Comparison of ENCODE assay signal across 13 mouse cellular contexts in the genomic region with DNA sequence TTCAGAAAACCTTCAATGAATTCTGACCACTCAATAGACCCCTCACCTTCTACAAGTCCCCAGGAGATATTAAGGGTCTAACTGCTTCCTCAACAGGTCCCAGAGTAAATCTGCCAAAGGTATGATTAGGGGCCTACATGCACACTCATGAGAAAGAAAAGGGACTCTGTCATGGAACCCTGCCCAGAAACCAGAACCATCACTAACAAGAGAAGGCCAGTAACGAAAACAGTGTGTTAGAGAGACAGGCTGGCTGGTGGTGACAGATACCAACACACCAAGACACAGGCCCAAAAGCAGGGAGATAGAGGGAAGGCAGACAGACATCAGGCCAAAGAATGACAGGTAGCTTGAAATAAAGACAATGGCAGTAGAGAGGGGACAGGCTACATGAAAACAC. TPM values are rescaled to one million over a fixed set of nuclear protein-coding genes. Genes with fewer than 3 reads are reported as not detected.
DNase-seq lines count a peak whose midpoint lies in the region; ATAC-seq lines count a peak whose summit lies in the region.
"Not testable (repeated sequence)": the region's sequence is repeated elsewhere in the genome, so short reads cannot be mapped to it uniquely, and the experiment has no call there.
"Had no signal": no experiment of that assay in that cellular context is flagged by ENCODE, and none has a peak within 500 bp of the region (broad histone marks: within the 10 kb centered on the region; RNA-seq: fewer than 3 reads in every experiment).

No protein-coding gene starts in this region.

- peak; percentile 52 to 70 for DNase-seq in cerebellum, postnatal 10 days
- not testable (repeated sequence) for DNase-seq in midbrain, embryonic 14.5 days

- 0 out of 2 replicates have a peak overlapping the region, but pooled peaks have one; percentile 15 for H3K9ac ChIP-seq in forebrain, embryonic 15.5 days (replicated peaks)
- not testable (repeated sequence) for H3K9ac ChIP-seq in hindbrain, embryonic 13.5 days; lung, embryonic 15.5 days; midbrain, embryonic 14.5 days (replicated peaks; ENCODE audit: low read length)

- H3K27ac ChIP-seq in forebrain, embryonic 15.5 days (replicated peaks), result peak overlapping the region; percentile 54; the same call in 1 of the 2 replicates
- peak overlapping the region; percentile 64 for H3K27ac ChIP-seq in hindbrain, embryonic 13.5 days
- H3K27ac ChIP-seq in lung, embryonic 15.5 days, result peak overlapping the region; percentile 70
- peak overlapping the region; percentile 49; the same call in 1 of the 2 replicates for H3K27ac ChIP-seq in midbrain, embryonic 14.5 days (replicated peaks; ENCODE audit: low read depth, low read length)

- not testable (repeated sequence) for H3K4me3 ChIP-seq in forebrain, embryonic 15.5 days; hindbrain, embryonic 13.5 days; lung, embryonic 15.5 days; midbrain, embryonic 14.5 days (replicated peaks; ENCODE audit: low read depth, low read length)

- H3K36me3 ChIP-seq in forebrain, embryonic 15.5 days; hindbrain, embryonic 13.5 days; lung, embryonic 15.5 days; midbrain, embryonic 14.5 days (ENCODE audit: control insufficient read depth, insufficient read depth, low read length): not testable (repeated sequence)

- not testable (repeated sequence) for ATAC-seq in forebrain, embryonic 15.5 days (replicated peaks); hindbrain, embryonic 13.5 days (ENCODE audit: low FRiP score); lung, embryonic 15.5 days (ENCODE audit: borderline replicate concordance, extremely low read depth, low FRiP score, low TSS enrichment); midbrain, embryonic 14.5 days (ENCODE audit: low FRiP score, low TSS enrichment)

- WGBS in forebrain, embryonic 15.5 days, result 25% methylated on average over 1 of the region's 1 CpGs
- 41% methylated on average over 1 of the region's 1 CpGs for WGBS in hindbrain, embryonic 13.5 days
- 27% methylated on average over 1 of the region's 1 CpGs for WGBS in lung, embryonic 15.5 days
- 46% methylated on average over 1 of the region's 1 CpGs for WGBS in midbrain, embryonic 14.5 days

- H3K4me2 ChIP-seq in forebrain, embryonic 15.5 days (replicated peaks); hindbrain, embryonic 13.5 days; lung, embryonic 15.5 days; midbrain, embryonic 14.5 days (ENCODE audit: low read length): not testable (repeated sequence)

- H3K9me3 ChIP-seq in forebrain, embryonic 15.5 days; hindbrain, embryonic 13.5 days; lung, embryonic 15.5 days; midbrain, embryonic 14.5 days (ENCODE audit: control insufficient read depth, low read length): not testable (repeated sequence)

- peaks cover 21% of the 10 kb centered on the region for H3K4me1 ChIP-seq in forebrain, embryonic 15.5 days
- H3K4me1 ChIP-seq in hindbrain, embryonic 13.5 days (replicated peaks), result peaks cover 25% of the 10 kb centered on the region
- not testable (repeated sequence) for H3K4me1 ChIP-seq in lung, embryonic 15.5 days; midbrain, embryonic 14.5 days (ENCODE audit: control insufficient read depth, insufficient read depth, low read length)

- H3K27me3 ChIP-seq in forebrain, embryonic 15.5 days; hindbrain, embryonic 13.5 days; lung, embryonic 15.5 days; midbrain, embryonic 14.5 days (ENCODE audit: control insufficient read depth, insufficient read depth, low read length): not testable (repeated sequence)

RNA-seq across cellular contexts. Expression of a gene that starts 8.3 kb away (rescaled TPM):
- 15.8 and 16.6 TPM in 2 replicates for polyA plus RNA-seq in forebrain, embryonic 15.5 days (2015; fragmentation: Nextera tagmentation; extraction: Ambion mirVana)
- polyA plus RNA-seq in hindbrain, embryonic 13.5 days (2015; fragmentation: Nextera tagmentation; extraction: Ambion mirVana), result 24.4 and 27.8 TPM in 2 replicates
- 7.8 TPM in 2 replicates for polyA plus RNA-seq in lung, embryonic 15.5 days (2015; fragmentation: Nextera tagmentation; extraction: Ambion mirVana)
- polyA plus RNA-seq in midbrain, embryonic 14.5 days (2014; fragmentation: Nextera tagmentation; extraction: Ambion mirVana), result 23.9 and 46.8 TPM in 2 replicates
- polyA plus RNA-seq: CD4-positive, CD25-positive, alpha-beta regulatory T cell, adult 4 months had no signal

RNA-seq across cellular contexts. Expression of a gene that starts 11.2 kb away (rescaled TPM):
- 23.8 and 26.4 TPM in 2 replicates for polyA plus RNA-seq in forebrain, embryonic 15.5 days (2015; fragmentation: Nextera tagmentation; extraction: Ambion mirVana)
- polyA plus RNA-seq in hindbrain, embryonic 13.5 days (2015; fragmentation: Nextera tagmentation; extraction: Ambion mirVana), result 47.6 and 48.5 TPM in 2 replicates
- polyA plus RNA-seq in lung, embryonic 15.5 days (2015; fragmentation: Nextera tagmentation; extraction: Ambion mirVana), result 131 and 136 TPM in 2 replicates
- 28.1 and 32.1 TPM in 2 replicates for polyA plus RNA-seq in midbrain, embryonic 14.5 days (2014; fragmentation: Nextera tagmentation; extraction: Ambion mirVana)

RNA-seq across cellular contexts. Expression of a gene that starts 24.8 kb away (rescaled TPM):
- 58.0 and 70.0 TPM in 2 replicates for polyA plus RNA-seq in forebrain, embryonic 15.5 days (2015; fragmentation: Nextera tagmentation; extraction: Ambion mirVana)
- polyA plus RNA-seq in hindbrain, embryonic 13.5 days (2015; fragmentation: Nextera tagmentation; extraction: Ambion mirVana), result 63.0 and 66.8 TPM in 2 replicates
- 80.4 and 89.8 TPM in 2 replicates for polyA plus RNA-seq in lung, embryonic 15.5 days (2015; fragmentation: Nextera tagmentation; extraction: Ambion mirVana)
- 62.2 and 64.1 TPM in 2 replicates for polyA plus RNA-seq in midbrain, embryonic 14.5 days (2014; fragmentation: Nextera tagmentation; extraction: Ambion mirVana)

RNA-seq across cellular contexts. Expression of a gene that starts 34.4 kb away (rescaled TPM):
- 304 and 307 TPM in 2 replicates for polyA plus RNA-seq in forebrain, embryonic 15.5 days (2015; fragmentation: Nextera tagmentation; extraction: Ambion mirVana)
- 301 and 303 TPM in 2 replicates for polyA plus RNA-seq in hindbrain, embryonic 13.5 days (2015; fragmentation: Nextera tagmentation; extraction: Ambion mirVana)
- polyA plus RNA-seq in lung, embryonic 15.5 days (2015; fragmentation: Nextera tagmentation; extraction: Ambion mirVana), result 133 and 136 TPM in 2 replicates
- polyA plus RNA-seq in midbrain, embryonic 14.5 days (2014; fragmentation: Nextera tagmentation; extraction: Ambion mirVana), result 249 and 299 TPM in 2 replicates

RNA-seq across cellular contexts. Expression of a gene that starts 42.4 kb away (rescaled TPM):
- 0.13 and 0.18 TPM in 2 replicates for polyA plus RNA-seq in forebrain, embryonic 15.5 days (2015; fragmentation: Nextera tagmentation; extraction: Ambion mirVana)
- 1.1 and 2.2 TPM in 2 replicates for polyA plus RNA-seq in hindbrain, embryonic 13.5 days (2015; fragmentation: Nextera tagmentation; extraction: Ambion mirVana)
- polyA plus RNA-seq in lung, embryonic 15.5 days (2015; fragmentation: Nextera tagmentation; extraction: Ambion mirVana), result not detected in 2 replicates
- polyA plus RNA-seq in midbrain, embryonic 14.5 days (2014; fragmentation: Nextera tagmentation; extraction: Ambion mirVana), result 0.47 and 0.70 TPM in 2 replicates
- polyA plus RNA-seq: adrenal gland, adult 2 months; C2C12; CD4-positive, CD25-positive, alpha-beta regulatory T cell, adult 4 months; embryonic facial prominence, embryonic 12.5 days; heart, embryonic 11.5 days; heart, embryonic 14.5 days; heart, postnatal 0 days; intestine, embryonic 15.5 days had no signal
